Mouse (Mus musculus) intestine, embryonic 14.5 days (tissue): ENCODE measurements around the gene Olfr1141. TPM values are rescaled to one million over a fixed set of nuclear protein-coding genes. Genes with fewer than 3 reads are reported as not detected.

Source experiments
- ATAC-seq: fragments of 200-750 bp; cut with Nextera tagmentation; replicated peaks from 2 replicates; pipeline ENCODE4 v1.8.0; 2017; ENCODE audit warnings: low read depth, moderate number of reproducible peaks, moderate TSS enrichment, moderate library complexity; ENCODE audit not compliant: low FRiP score, low TSS enrichment
- DNase-seq: peaks from one replicate; pipeline ENCODE4 v3.0.0-alpha.2; 2018; ENCODE audit warnings: low spot score
- H3K27ac ChIP-seq: fragments of 300-500 bp; sonication (generic); 2 replicates; pipeline ENCODE4 v1.5.1; 2014; ENCODE audit warnings: low read depth, mild to moderate bottlenecking, control low read depth
- H3K27me3 ChIP-seq: fragments of 300-500 bp; sonication (generic); replicated peaks from 2 replicates; pipeline ENCODE4 v1.6.1; 2014; ENCODE audit warnings: low read length, control low read depth; ENCODE audit not compliant: control insufficient read depth, insufficient read depth
- H3K36me3 ChIP-seq: fragments of 300-500 bp; sonication (generic); 2 replicates; pipeline ENCODE4 v1.6.1; 2014; ENCODE audit warnings: low read length, control low read depth; ENCODE audit not compliant: control insufficient read depth, insufficient read depth
- H3K4me1 ChIP-seq: fragments of 300-500 bp; sonication (generic); replicated peaks from 2 replicates; pipeline ENCODE4 v1.6.1; 2014; ENCODE audit warnings: low read length, control low read depth, mixed read lengths; ENCODE audit not compliant: control insufficient read depth, insufficient read depth
- H3K4me2 ChIP-seq: fragments of 300-500 bp; sonication (generic); 2 replicates; pipeline ENCODE4 v1.6.1; 2014; ENCODE audit warnings: low read length
- H3K4me3 ChIP-seq: fragments of 300-500 bp; sonication (generic); 2 replicates; pipeline ENCODE4 v1.5.1; 2014; ENCODE audit warnings: low read depth, low read length, control low read depth, mixed read lengths
- H3K9ac ChIP-seq: fragments of 300-500 bp; sonication (generic); 2 replicates; pipeline ENCODE4 v1.6.1; 2014; ENCODE audit warnings: mild to moderate bottlenecking, low read length
- H3K9me3 ChIP-seq: fragments of 300-500 bp; sonication (generic); 2 replicates; pipeline ENCODE4 v1.6.1; 2016; ENCODE audit warnings: low read length, control low read depth; ENCODE audit not compliant: control insufficient read depth
- WGBS: fragments of 180-500 bp; shearing (Covaris S2); extraction: QIAGEN DNeasy Blood & Tissue Kit; methylation state at CpG from one replicate; pipeline ENCODE4 v1.1.7; 2014; 5-methylcytosine and 5-hydroxymethylcytosine counted together
- polyA plus RNA-seq: library from polyadenylated mRNA; unstranded; fragments of >200 nt; fragmentation: Nextera tagmentation; extraction: Ambion mirVana; gene quantifications from 2 replicates; pipeline ENCODE4 v1.2.1, GENCODE M21; 2014

Gene Olfr1141
- not detected in 2 replicates for polyA plus RNA-seq

GRCm38 (mm10) chr2:87753891-87754290 is at the start of gene Olfr1141:
Gene Olfr1141, minus strand, starts transcription at chr2:87753991.
- Histone ChIP-seq H3K9me3 (no peaks in the 10 kb centered on the region), H3K4me3 (no peak within 1 kb of the TSS), H3K27me3 (no peaks in the 10 kb centered on the region), H3K36me3 (no peaks in the 10 kb centered on the region), H3K9ac (no peak within 1 kb of the TSS), H3K4me2 (no peak within 1 kb of the TSS), H3K27ac (no peak within 1 kb of the TSS), H3K4me1 (no peaks in the 10 kb centered on the region)
- ATAC-seq (no peak), DNase-seq (no peak)
- 92% methylated on average over 1 of the region's 1 CpGs for WGBS

- no peak within 1 kb of the TSS for H3K4me2 ChIP-seq
- no peaks in the 10 kb centered on the region for H3K36me3 ChIP-seq
- no peak within 1 kb of the TSS for H3K27ac ChIP-seq
- H3K4me3 ChIP-seq: no peak within 1 kb of the TSS
- H3K9me3 ChIP-seq: no peaks in the 10 kb centered on the region
- H3K4me1 ChIP-seq: no peaks in the 10 kb centered on the region
- DNase-seq: no peak
- H3K9ac ChIP-seq: no peak within 1 kb of the TSS
- no peaks in the 10 kb centered on the region for H3K27me3 ChIP-seq
- no peak for ATAC-seq
Observed at GRCm38 (mm10) chr2:87800292-87800691, 46.5 kb upstream of the Olfr1141 start, which contains the start of gene Olfr1143. Gene Olfr1143, plus strand, starts transcription at chr2:87800592.

- Histone ChIP-seq H3K9me3 (no peaks in the 10 kb centered on the region), H3K4me3 (no peak within 1 kb of the TSS), H3K4me1 (no peaks in the 10 kb centered on the region), H3K4me2 (no peak within 1 kb of the TSS), H3K9ac (no peak within 1 kb of the TSS), H3K27me3 (no peaks in the 10 kb centered on the region), H3K36me3 (no peaks in the 10 kb centered on the region), H3K27ac (no peak within 1 kb of the TSS)
- 80% methylated on average over 4 of the region's 4 CpGs for WGBS
- ATAC-seq (no peak), DNase-seq (no peak)
Observed at GRCm38 (mm10) chr2:87779183-87779582, 25.4 kb upstream of the Olfr1141 start, which contains the start of gene Olfr152. Gene Olfr152, plus strand, starts transcription at chr2:87779483.

- no peak overlapping the region for H3K4me2 ChIP-seq
- H3K36me3 ChIP-seq: no peaks in the 10 kb centered on the region
- DNase-seq (no peak), ATAC-seq (no peak)
- H3K4me3 ChIP-seq: no peak overlapping the region
- H3K9ac ChIP-seq: no peak overlapping the region
- no peaks in the 10 kb centered on the region for H3K4me1 ChIP-seq
- H3K27ac ChIP-seq: no peak overlapping the region
- H3K27me3 ChIP-seq: no peaks in the 10 kb centered on the region
- no peaks in the 10 kb centered on the region for H3K9me3 ChIP-seq
- WGBS: 32% methylated on average over 1 of the region's 1 CpGs
Observed at GRCm38 (mm10) chr2:87776143-87776542, 22.4 kb upstream of the Olfr1141 start.

- WGBS: 77% methylated on average over 3 of the region's 3 CpGs
- no peak for DNase-seq
- no peak for ATAC-seq
- Histone ChIP-seq H3K27ac (no peak within 1 kb of the TSS), H3K4me2 (no peak within 1 kb of the TSS), H3K4me3 (no peak within 1 kb of the TSS), H3K9me3 (no peaks in the 10 kb centered on the region), H3K9ac (no peak within 1 kb of the TSS), H3K36me3 (no peaks in the 10 kb centered on the region), H3K27me3 (no peaks in the 10 kb centered on the region), H3K4me1 (no peaks in the 10 kb centered on the region)
Observed at GRCm38 (mm10) chr2:87743452-87743851, 10.3 kb downstream of the Olfr1141 start, which contains the start of gene Olfr1140. Gene Olfr1140, plus strand, starts transcription at chr2:87743752.

- ATAC-seq (no peak), DNase-seq (no peak)
- WGBS: 87% methylated on average over 1 of the region's 1 CpGs
- no peaks in the 10 kb centered on the region for H3K36me3 ChIP-seq
- no peaks in the 10 kb centered on the region for H3K27me3 ChIP-seq
- no peaks in the 10 kb centered on the region for H3K4me1 ChIP-seq
- H3K4me3 ChIP-seq: no peak within 1 kb of the TSS
- H3K9me3 ChIP-seq: no peaks in the 10 kb centered on the region
- H3K4me2 ChIP-seq: no peak within 1 kb of the TSS
- H3K27ac ChIP-seq: no peak within 1 kb of the TSS
- no peak within 1 kb of the TSS for H3K9ac ChIP-seq
Observed at GRCm38 (mm10) chr2:87739878-87740277, 13.9 kb downstream of the Olfr1141 start, which contains the start of gene Olfr1138. Gene Olfr1138, minus strand, starts transcription at chr2:87739978.

GRCm38 (mm10) chr2:87713079-87713478 is 40.7 kb downstream of the Olfr1141 start, which contains the start of gene Olfr1137:
Gene Olfr1137, minus strand, starts transcription at chr2:87713179.
- H3K36me3 ChIP-seq: no peaks in the 10 kb centered on the region
- H3K27ac ChIP-seq: no peak within 1 kb of the TSS
- no peak for DNase-seq
- no peaks in the 10 kb centered on the region for H3K4me1 ChIP-seq
- no peak within 1 kb of the TSS for H3K9ac ChIP-seq
- no peak for ATAC-seq
- no peaks in the 10 kb centered on the region for H3K9me3 ChIP-seq
- H3K27me3 ChIP-seq: no peaks in the 10 kb centered on the region
- no peak within 1 kb of the TSS for H3K4me2 ChIP-seq
- no peak within 1 kb of the TSS for H3K4me3 ChIP-seq

Other genes starting within 250 kb of the Olfr1141 start
- gene Pramel6, start 247.4 kb downstream of the Olfr1141 start, polyA plus RNA-seq: not detected in 2 replicates
- not detected in 2 replicates for gene Olfr153, start 222.2 kb downstream of the Olfr1141 start, polyA plus RNA-seq
- gene Olfr1128, start 208.4 kb downstream of the Olfr1141 start, polyA plus RNA-seq: not detected in 2 replicates
- not detected in 2 replicates for gene Olfr1129, start 180.1 kb downstream of the Olfr1141 start, polyA plus RNA-seq
- not detected in 2 replicates for gene Olfr1130, start 147.8 kb downstream of the Olfr1141 start, polyA plus RNA-seq
- not detected in 2 replicates for gene Olfr1131, start 126.9 kb downstream of the Olfr1141 start, polyA plus RNA-seq
- gene Olfr1132, start 116.5 kb downstream of the Olfr1141 start, polyA plus RNA-seq: not detected in 2 replicates
- not detected in 2 replicates for gene Olfr1133, start 106.6 kb downstream of the Olfr1141 start, polyA plus RNA-seq
- not detected in 2 replicates for gene Olfr1134, start 95.5 kb downstream of the Olfr1141 start, polyA plus RNA-seq
- gene Olfr1135, start 80.3 kb downstream of the Olfr1141 start, polyA plus RNA-seq: not detected in 2 replicates
- not detected in 2 replicates for gene Olfr1136, start 60.0 kb downstream of the Olfr1141 start, polyA plus RNA-seq
- not detected in 2 replicates for gene Olfr1137, start 40.8 kb downstream of the Olfr1141 start, polyA plus RNA-seq
- not detected in 2 replicates for gene Olfr1138, start 14.0 kb downstream of the Olfr1141 start, polyA plus RNA-seq
- gene Olfr1140, start 10.2 kb downstream of the Olfr1141 start, polyA plus RNA-seq: not detected in 2 replicates
- not detected in 2 replicates for gene Olfr152, start 25.5 kb upstream of the Olfr1141 start, polyA plus RNA-seq
- gene Olfr1143, start 46.6 kb upstream of the Olfr1141 start, polyA plus RNA-seq: not detected in 2 replicates
- not detected in 2 replicates for gene Olfr1145, start 55.8 kb upstream of the Olfr1141 start, polyA plus RNA-seq
- not detected in 2 replicates for gene Olfr1148, start 76.5 kb upstream of the Olfr1141 start, polyA plus RNA-seq
- gene Olfr1150-ps1, start 90.0 kb upstream of the Olfr1141 start, polyA plus RNA-seq: not detected in 2 replicates
- not detected in 2 replicates for gene Olfr1151, start 101.9 kb upstream of the Olfr1141 start, polyA plus RNA-seq
- not detected in 2 replicates for gene Olfr1152, start 112.5 kb upstream of the Olfr1141 start, polyA plus RNA-seq
- not detected in 2 replicates for gene Olfr1153, start 141.0 kb upstream of the Olfr1141 start, polyA plus RNA-seq
- not detected in 2 replicates for gene Olfr1154, start 151.2 kb upstream of the Olfr1141 start, polyA plus RNA-seq
- gene Olfr1155, start 191.1 kb upstream of the Olfr1141 start, polyA plus RNA-seq: not detected in 2 replicates
- gene Olfr1156, start 199.1 kb upstream of the Olfr1141 start, polyA plus RNA-seq: not detected in 2 replicates
- gene Olfr1157, start 214.3 kb upstream of the Olfr1141 start, polyA plus RNA-seq: not detected in 2 replicates
- not detected in 2 replicates for gene Olfr74, start 220.7 kb upstream of the Olfr1141 start, polyA plus RNA-seq
- not detected in 2 replicates for gene Olfr1158, start 236.1 kb upstream of the Olfr1141 start, polyA plus RNA-seq